Mouse (Mus musculus): ENCODE measurements around the gene Egflam.

DNA sequence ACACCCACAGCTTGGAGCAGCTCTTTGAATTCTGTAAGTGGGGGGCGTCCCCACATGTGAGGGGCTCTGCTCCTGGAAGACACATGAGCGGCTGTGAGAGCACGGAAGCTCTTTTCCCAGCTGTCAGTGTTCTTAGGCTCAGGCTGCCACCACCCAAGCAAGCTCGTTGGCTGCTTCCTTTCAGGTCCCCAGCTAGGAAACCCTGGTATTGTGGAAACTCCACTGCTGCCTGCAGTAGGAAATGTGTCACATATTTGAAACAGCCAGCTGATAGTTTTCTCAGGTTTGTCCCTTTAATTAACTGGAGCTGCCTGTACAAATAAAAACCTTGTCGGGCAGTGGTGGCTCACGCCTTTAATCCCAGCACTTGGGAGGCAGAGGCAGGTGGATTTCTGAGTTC lies 234.3 kb downstream of the Egflam start:
- no peak for TF ChIP-seq GATA1 (IDR thresholded peaks at IDR 0.05; ENCODE audit: borderline replicate concordance, low read length)
- no peak for TF ChIP-seq FLI1 (IDR thresholded peaks at IDR 0.05; ENCODE audit: low read length)
